Mouse (Mus musculus) megakaryocyte, embryonic 14.5 days (primary cell): Measurements from ENCODE around the gene March7.

ENCODE experiments used
- FLI1 ChIP-seq: IDR thresholded peaks from 2 replicates; pipeline ENCODE4 v1.6.1; 2012; ENCODE audit warnings: low read length, inconsistent platforms, mixed read lengths
- GATA1 ChIP-seq: IDR thresholded peaks from 3 replicates; pipeline ENCODE4 v1.6.1; 2012; ENCODE audit warnings: mixed read lengths, low read length, inconsistent platforms, borderline replicate concordance

DNA sequence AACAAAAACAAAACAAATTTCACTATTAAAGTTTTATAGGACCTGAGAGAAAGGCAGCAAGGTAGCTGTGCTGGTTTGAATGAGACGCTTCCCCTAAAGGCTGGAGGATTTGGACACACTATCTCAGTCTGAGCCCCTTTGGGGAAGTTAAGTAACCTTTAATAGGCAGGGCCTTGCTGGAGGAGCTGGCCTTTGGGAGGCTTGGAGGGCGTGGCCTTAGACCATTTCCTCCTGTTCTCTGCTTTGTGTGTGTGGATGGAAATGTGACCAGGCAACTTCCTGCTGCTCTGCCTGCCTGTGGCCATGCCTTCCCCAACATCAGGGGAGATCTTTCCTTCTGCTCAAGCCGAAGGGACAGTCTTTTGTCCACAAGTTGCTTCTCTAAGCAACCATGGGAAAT, 88.6 kb downstream of the March7 start:
- TF ChIP-seq GATA1 (no peak), FLI1 (no peak)
